Mouse (Mus musculus): ENCODE measurements around the gene Gtpbp3. TPM values are rescaled to one million over a fixed set of nuclear protein-coding genes. Genes with fewer than 3 reads are reported as not detected.

Gtpbp3 gene
- 8.0 TPM for polyA plus RNA-seq (2015; fragmentation: Illumina TruSeq; extraction: RNeasy Lipid Tissue Mini Kit (QIAGEN cat#74804); ENCODE audit: insufficient read depth, low replicate concordance)

GRCm38 (mm10) chr8:71487691-71488445, at the start of gene Gtpbp3:
TSS of gene Gtpbp3 (plus strand) at chr8:71488103.

GRCm38 (mm10) chr8:71463188-71464033, 24.5 kb upstream of the Gtpbp3 start, which contains the start of gene Abhd8:
TSS of gene Abhd8 (minus strand) at chr8:71463655.

GRCm38 (mm10) chr8:71464513-71465500, 23.1 kb upstream of the Gtpbp3 start, which contains the start of gene Mrpl34:
TSS of gene Mrpl34 (plus strand) at chr8:71464959.

GRCm38 (mm10) chr8:71468916-71469315, 19.0 kb upstream of the Gtpbp3 start, which contains the start of gene Dda1:
TSS of gene Dda1 (plus strand) at chr8:71469199.

GRCm38 (mm10) chr8:71485142-71486135, 2.5 kb upstream of the Gtpbp3 start, which contains the start of gene Ano8:
TSS of gene Ano8 (minus strand) at chr8:71485963.

GRCm38 (mm10) chr8:71511644-71512043, 23.7 kb downstream of the Gtpbp3 start, which contains the start of gene Plvap:
TSS of gene Plvap (minus strand) at chr8:71511752.

GRCm38 (mm10) chr8:71525226-71526050, 37.5 kb downstream of the Gtpbp3 start, which contains the start of gene Ccdc194:
TSS of gene Ccdc194 (minus strand) at chr8:71525711.

GRCm38 (mm10) chr8:71537028-71537867, 49.3 kb downstream of the Gtpbp3 start, which contains the start of gene Bst2:
TSS of gene Bst2 (minus strand) at chr8:71537456.

GRCm38 (mm10) chr8:71542632-71543343, 54.9 kb downstream of the Gtpbp3 start, which contains the start of gene Mvb12a:
TSS of gene Mvb12a (plus strand) at chr8:71542922.

Other genes with a start within 250 kb of the Gtpbp3 start
- 52.8 TPM for gene Myo9b, start 215.4 kb upstream of the Gtpbp3 start, polyA plus RNA-seq (2015; fragmentation: Illumina TruSeq; extraction: RNeasy Lipid Tissue Mini Kit (QIAGEN cat#74804); ENCODE audit: insufficient read depth, low replicate concordance)
- 36.4 TPM for gene Haus8, start 215.2 kb upstream of the Gtpbp3 start, polyA plus RNA-seq (2015; fragmentation: Illumina TruSeq; extraction: RNeasy Lipid Tissue Mini Kit (QIAGEN cat#74804); ENCODE audit: insufficient read depth, low replicate concordance)
- gene Use1, start 121.3 kb upstream of the Gtpbp3 start, polyA plus RNA-seq (2015; fragmentation: Illumina TruSeq; extraction: RNeasy Lipid Tissue Mini Kit (QIAGEN cat#74804); ENCODE audit: insufficient read depth, low replicate concordance): 71.6 TPM
- gene Ocel1, start 116.8 kb upstream of the Gtpbp3 start, polyA plus RNA-seq (2015; fragmentation: Illumina TruSeq; extraction: RNeasy Lipid Tissue Mini Kit (QIAGEN cat#74804); ENCODE audit: insufficient read depth, low replicate concordance): 14.9 TPM
- 9.6 TPM for gene Nr2f6, start 106.1 kb upstream of the Gtpbp3 start, polyA plus RNA-seq (2015; fragmentation: Illumina TruSeq; extraction: RNeasy Lipid Tissue Mini Kit (QIAGEN cat#74804); ENCODE audit: insufficient read depth, low replicate concordance)
- gene Ushbp1, start 92.3 kb upstream of the Gtpbp3 start, polyA plus RNA-seq (2015; fragmentation: Illumina TruSeq; extraction: RNeasy Lipid Tissue Mini Kit (QIAGEN cat#74804); ENCODE audit: insufficient read depth, low replicate concordance): 6.2 TPM
- gene Babam1, start 91.2 kb upstream of the Gtpbp3 start, polyA plus RNA-seq (2015; fragmentation: Illumina TruSeq; extraction: RNeasy Lipid Tissue Mini Kit (QIAGEN cat#74804); ENCODE audit: insufficient read depth, low replicate concordance): 49.8 TPM
- 4.1 TPM for gene Ankle1, start 82.1 kb upstream of the Gtpbp3 start, polyA plus RNA-seq (2015; fragmentation: Illumina TruSeq; extraction: RNeasy Lipid Tissue Mini Kit (QIAGEN cat#74804); ENCODE audit: insufficient read depth, low replicate concordance)
- gene Abhd8, start 24.4 kb upstream of the Gtpbp3 start, polyA plus RNA-seq (2015; fragmentation: Illumina TruSeq; extraction: RNeasy Lipid Tissue Mini Kit (QIAGEN cat#74804); ENCODE audit: insufficient read depth, low replicate concordance): 5.3 TPM
- 16.5 TPM for gene Mrpl34, start 23.1 kb upstream of the Gtpbp3 start, polyA plus RNA-seq (2015; fragmentation: Illumina TruSeq; extraction: RNeasy Lipid Tissue Mini Kit (QIAGEN cat#74804); ENCODE audit: insufficient read depth, low replicate concordance)
- 19.1 TPM for gene Dda1, start 18.9 kb upstream of the Gtpbp3 start, polyA plus RNA-seq (2015; fragmentation: Illumina TruSeq; extraction: RNeasy Lipid Tissue Mini Kit (QIAGEN cat#74804); ENCODE audit: insufficient read depth, low replicate concordance)
- 5.8 TPM for gene Ano8, start 2.1 kb upstream of the Gtpbp3 start, polyA plus RNA-seq (2015; fragmentation: Illumina TruSeq; extraction: RNeasy Lipid Tissue Mini Kit (QIAGEN cat#74804); ENCODE audit: insufficient read depth, low replicate concordance)
- 52.6 TPM for gene Plvap, start 23.6 kb downstream of the Gtpbp3 start, polyA plus RNA-seq (2015; fragmentation: Illumina TruSeq; extraction: RNeasy Lipid Tissue Mini Kit (QIAGEN cat#74804); ENCODE audit: insufficient read depth, low replicate concordance)
- gene Ccdc194, start 37.6 kb downstream of the Gtpbp3 start, polyA plus RNA-seq (2015; fragmentation: Illumina TruSeq; extraction: RNeasy Lipid Tissue Mini Kit (QIAGEN cat#74804); ENCODE audit: insufficient read depth, low replicate concordance): 0.12 TPM
- 78.7 TPM for gene Bst2, start 49.4 kb downstream of the Gtpbp3 start, polyA plus RNA-seq (2015; fragmentation: Illumina TruSeq; extraction: RNeasy Lipid Tissue Mini Kit (QIAGEN cat#74804); ENCODE audit: insufficient read depth, low replicate concordance)
- 14.4 TPM for gene Mvb12a, start 54.8 kb downstream of the Gtpbp3 start, polyA plus RNA-seq (2015; fragmentation: Illumina TruSeq; extraction: RNeasy Lipid Tissue Mini Kit (QIAGEN cat#74804); ENCODE audit: insufficient read depth, low replicate concordance)
- gene Tmem221, start 70.8 kb downstream of the Gtpbp3 start, polyA plus RNA-seq (2015; fragmentation: Illumina TruSeq; extraction: RNeasy Lipid Tissue Mini Kit (QIAGEN cat#74804); ENCODE audit: insufficient read depth, low replicate concordance): 4.2 TPM
- gene Nxnl1, start 78.5 kb downstream of the Gtpbp3 start, polyA plus RNA-seq (2015; fragmentation: Illumina TruSeq; extraction: RNeasy Lipid Tissue Mini Kit (QIAGEN cat#74804); ENCODE audit: insufficient read depth, low replicate concordance): not detected
- gene Slc27a1, start 80.8 kb downstream of the Gtpbp3 start, polyA plus RNA-seq (2015; fragmentation: Illumina TruSeq; extraction: RNeasy Lipid Tissue Mini Kit (QIAGEN cat#74804); ENCODE audit: insufficient read depth, low replicate concordance): 8.1 TPM
- gene Pgls, start 104.1 kb downstream of the Gtpbp3 start, polyA plus RNA-seq (2015; fragmentation: Illumina TruSeq; extraction: RNeasy Lipid Tissue Mini Kit (QIAGEN cat#74804); ENCODE audit: insufficient read depth, low replicate concordance): 13.8 TPM
- gene Fam129c, start 109.5 kb downstream of the Gtpbp3 start, polyA plus RNA-seq (2015; fragmentation: Illumina TruSeq; extraction: RNeasy Lipid Tissue Mini Kit (QIAGEN cat#74804); ENCODE audit: insufficient read depth, low replicate concordance): 96.5 TPM
- gene Colgalt1, start 122.9 kb downstream of the Gtpbp3 start, polyA plus RNA-seq (2015; fragmentation: Illumina TruSeq; extraction: RNeasy Lipid Tissue Mini Kit (QIAGEN cat#74804); ENCODE audit: insufficient read depth, low replicate concordance): 124 TPM
- gene Unc13a, start 183.7 kb downstream of the Gtpbp3 start, polyA plus RNA-seq (2015; fragmentation: Illumina TruSeq; extraction: RNeasy Lipid Tissue Mini Kit (QIAGEN cat#74804); ENCODE audit: insufficient read depth, low replicate concordance): 0.22 TPM
- 13.5 TPM for gene Jak3, start 188.2 kb downstream of the Gtpbp3 start, polyA plus RNA-seq (2015; fragmentation: Illumina TruSeq; extraction: RNeasy Lipid Tissue Mini Kit (QIAGEN cat#74804); ENCODE audit: insufficient read depth, low replicate concordance)
- gene Insl3, start 201.1 kb downstream of the Gtpbp3 start, polyA plus RNA-seq (2015; fragmentation: Illumina TruSeq; extraction: RNeasy Lipid Tissue Mini Kit (QIAGEN cat#74804); ENCODE audit: insufficient read depth, low replicate concordance): 7.9 TPM
- gene B3gnt3, start 213.7 kb downstream of the Gtpbp3 start, polyA plus RNA-seq (2015; fragmentation: Illumina TruSeq; extraction: RNeasy Lipid Tissue Mini Kit (QIAGEN cat#74804); ENCODE audit: insufficient read depth, low replicate concordance): 4.4 TPM
- gene Fcho1, start 237.6 kb downstream of the Gtpbp3 start, polyA plus RNA-seq (2015; fragmentation: Illumina TruSeq; extraction: RNeasy Lipid Tissue Mini Kit (QIAGEN cat#74804); ENCODE audit: insufficient read depth, low replicate concordance): 65.2 TPM